Mouse (Mus musculus): ENCODE measurements around the gene Rmnd5b. TPM values are rescaled to one million over a fixed set of nuclear protein-coding genes. Genes with fewer than 3 reads are reported as not detected.

Gene Rmnd5b
- polyA plus RNA-seq, 1 experiment from 2014 or later: 53.8 TPM

- Histone ChIP-seq H3K9me3 (replicated peaks) (no peaks in the 10 kb centered on the region), H3K9ac (no peak overlapping the region), H3K4me2 (no peak overlapping the region), H3K36me3 (ENCODE audit: poor library complexity, severe bottlenecking) (0 out of 2 replicates have a peak, but pooled peaks cover 3% of the 10 kb centered on the region), H3K27ac (no peak overlapping the region), H3K4me1 (peaks cover 30% of the 10 kb centered on the region), H3K27me3 (peaks cover 24% of the 10 kb centered on the region), H3K4me3 (no peak overlapping the region)
- no peak for ATAC-seq
- 86% methylated on average over 15 of the region's 15 CpGs for WGBS
These were observed 11.3 kb upstream of the Rmnd5b start for GRCm38 (mm10) chr11:51646751-51647667.

GRCm38 (mm10) chr11:51646245-51646644 lies 10.5 kb upstream of the Rmnd5b start:
- Histone ChIP-seq H3K9ac (no peak overlapping the region), H3K27ac (no peak overlapping the region), H3K4me1 (peaks cover 30% of the 10 kb centered on the region), H3K4me2 (no peak overlapping the region), H3K27me3 (peaks cover 24% of the 10 kb centered on the region), H3K36me3 (ENCODE audit: poor library complexity, severe bottlenecking) (0 out of 2 replicates have a peak, but pooled peaks cover 3% of the 10 kb centered on the region), H3K9me3 (replicated peaks) (no peaks in the 10 kb centered on the region), H3K4me3 (no peak overlapping the region)
- ATAC-seq: no peak
- 90% methylated on average over 7 of the region's 7 CpGs for WGBS

GRCm38 (mm10) chr11:51645293-51645692 lies 9.6 kb upstream of the Rmnd5b start:
- Histone ChIP-seq H3K4me1 (peaks cover 21% of the 10 kb centered on the region), H3K4me2 (no peak overlapping the region), H3K9ac (no peak overlapping the region), H3K36me3 (ENCODE audit: poor library complexity, severe bottlenecking) (0 out of 2 replicates have a peak, but pooled peaks cover 3% of the 10 kb centered on the region), H3K4me3 (no peak overlapping the region), H3K27ac (no peak overlapping the region), H3K27me3 (peaks cover 15% of the 10 kb centered on the region), H3K9me3 (replicated peaks) (no peaks in the 10 kb centered on the region)
- ATAC-seq: no peak
- WGBS: 82% methylated on average over 13 of the region's 13 CpGs

GRCm38 (mm10) chr11:51644217-51644616 lies 8.5 kb upstream of the Rmnd5b start:
- Histone ChIP-seq H3K36me3 (ENCODE audit: poor library complexity, severe bottlenecking) (0 out of 2 replicates have a peak, but pooled peaks cover 3% of the 10 kb centered on the region), H3K27me3 (peaks cover 4% of the 10 kb centered on the region), H3K4me2 (no peak overlapping the region), H3K27ac (no peak overlapping the region), H3K4me3 (no peak overlapping the region), H3K4me1 (peaks cover 10% of the 10 kb centered on the region), H3K9me3 (replicated peaks) (no peaks in the 10 kb centered on the region), H3K9ac (no peak overlapping the region)
- 79% methylated on average over 16 of the region's 16 CpGs for WGBS
- ATAC-seq: no peak

- Histone ChIP-seq H3K4me2 (no peak overlapping the region), H3K27me3 (no peaks in the 10 kb centered on the region), H3K4me1 (peaks cover 5% of the 10 kb centered on the region), H3K9me3 (replicated peaks) (no peaks in the 10 kb centered on the region), H3K27ac (no peak overlapping the region), H3K4me3 (no peak overlapping the region), H3K36me3 (ENCODE audit: poor library complexity, severe bottlenecking) (0 out of 2 replicates have a peak, but pooled peaks cover 3% of the 10 kb centered on the region), H3K9ac (no peak overlapping the region)
- no peak for ATAC-seq
- WGBS: 62% methylated on average over 15 of the region's 15 CpGs
These were observed 8.1 kb upstream of the Rmnd5b start for GRCm38 (mm10) chr11:51643761-51644160.

- Histone ChIP-seq H3K4me2 (no peak overlapping the region), H3K9ac (no peak overlapping the region), H3K4me1 (no peaks in the 10 kb centered on the region), H3K27ac (no peak overlapping the region), H3K36me3 (ENCODE audit: poor library complexity, severe bottlenecking) (0 out of 2 replicates have a peak, but pooled peaks cover 3% of the 10 kb centered on the region), H3K4me3 (no peak overlapping the region), H3K9me3 (replicated peaks) (no peaks in the 10 kb centered on the region), H3K27me3 (0 out of 2 replicates have a peak, but pooled peaks cover under 1% of the 10 kb centered on the region)
- ATAC-seq: no peak
- WGBS: 88% methylated on average over 9 of the region's 9 CpGs
These were observed 7.5 kb upstream of the Rmnd5b start for GRCm38 (mm10) chr11:51643202-51643601.

GRCm38 (mm10) chr11:51640748-51641147 lies 5.1 kb upstream of the Rmnd5b start:
- Histone ChIP-seq H3K27ac (no peak overlapping the region), H3K9me3 (replicated peaks) (no peaks in the 10 kb centered on the region), H3K4me1 (peaks cover 8% of the 10 kb centered on the region), H3K4me3 (no peak overlapping the region), H3K27me3 (0 out of 2 replicates have a peak, but pooled peaks cover 4% of the 10 kb centered on the region), H3K4me2 (no peak overlapping the region), H3K36me3 (ENCODE audit: poor library complexity, severe bottlenecking) (0 out of 2 replicates have a peak, but pooled peaks cover 3% of the 10 kb centered on the region), H3K9ac (no peak overlapping the region)
- whole genome bisulfite sequencing: 89% methylated on average over 7 of the region's 7 CpGs
- no peak for ATAC-seq

GRCm38 (mm10) chr11:51638497-51638896 lies 2.8 kb upstream of the Rmnd5b start:
- 0 out of 2 replicates have a peak, but pooled peaks cover 4% of the 10 kb centered on the region for H3K27me3 ChIP-seq
- no peak for ATAC-seq
- no peaks in the 10 kb centered on the region for H3K9me3 ChIP-seq (replicated peaks)
- H3K4me1 ChIP-seq: peaks cover 22% of the 10 kb centered on the region
- 79% methylated on average over 5 of the region's 5 CpGs for WGBS
- H3K4me3 ChIP-seq: no peak overlapping the region
- H3K27ac ChIP-seq: no peak overlapping the region
- H3K9ac ChIP-seq: no peak overlapping the region
- H3K4me2 ChIP-seq: peak overlapping the region; percentile 34
- no peaks in the 10 kb centered on the region for H3K36me3 ChIP-seq (ENCODE audit: poor library complexity, severe bottlenecking)

- H3K36me3 ChIP-seq (ENCODE audit: poor library complexity, severe bottlenecking): no peaks in the 10 kb centered on the region
- peaks cover 22% of the 10 kb centered on the region for H3K4me1 ChIP-seq
- H3K9me3 ChIP-seq (replicated peaks): no peaks in the 10 kb centered on the region
- 2% methylated on average over 17 of the region's 17 CpGs for WGBS
- H3K27me3 ChIP-seq: 0 out of 2 replicates have a peak, but pooled peaks cover 4% of the 10 kb centered on the region
- ATAC-seq: no peak
- H3K9ac ChIP-seq: 0 out of 2 replicates have a peak overlapping the region, but pooled peaks have one; percentile 10
- no peak overlapping the region for H3K27ac ChIP-seq
- peak overlapping the region; percentile 34 for H3K4me2 ChIP-seq
- H3K4me3 ChIP-seq: no peak overlapping the region
These were observed 2.3 kb upstream of the Rmnd5b start for GRCm38 (mm10) chr11:51637971-51638414.

GRCm38 (mm10) chr11:51636323-51636684 lies 608 bp upstream of the Rmnd5b start:
- H3K27me3 ChIP-seq: 0 out of 2 replicates have a peak, but pooled peaks cover 4% of the 10 kb centered on the region
- peaks cover 22% of the 10 kb centered on the region for H3K4me1 ChIP-seq
- peak overlapping the region; percentile 74 for H3K9ac ChIP-seq
- H3K4me2 ChIP-seq: peak overlapping the region; percentile 78
- peak; percentile 41; the same call in 1 of the 2 replicates for ATAC-seq
- peak overlapping the region; percentile 78 for H3K4me3 ChIP-seq
- H3K36me3 ChIP-seq (ENCODE audit: poor library complexity, severe bottlenecking): no peaks in the 10 kb centered on the region
- 4% methylated on average over 6 of the region's 6 CpGs for WGBS
- H3K9me3 ChIP-seq (replicated peaks): no peaks in the 10 kb centered on the region
- peak overlapping the region; percentile 82 for H3K27ac ChIP-seq

- WGBS: 18% methylated on average over 6 of the region's 6 CpGs
- peaks cover 22% of the 10 kb centered on the region for H3K4me1 ChIP-seq
- 0 out of 2 replicates have a peak, but pooled peaks cover 4% of the 10 kb centered on the region for H3K27me3 ChIP-seq
- peak overlapping the region; percentile 74 for H3K9ac ChIP-seq
- H3K4me3 ChIP-seq: peak overlapping the region; percentile 78
- peak overlapping the region; percentile 82; the same call in 1 of the 2 replicates for H3K27ac ChIP-seq
- H3K36me3 ChIP-seq (ENCODE audit: poor library complexity, severe bottlenecking): 0 out of 2 replicates have a peak, but pooled peaks cover 3% of the 10 kb centered on the region
- no peaks in the 10 kb centered on the region for H3K9me3 ChIP-seq (replicated peaks)
- peak overlapping the region; percentile 78 for H3K4me2 ChIP-seq
- peak; percentile 7; the same call in 1 of the 2 replicates for ATAC-seq
These were observed 570 bp downstream of the Rmnd5b start for GRCm38 (mm10) chr11:51635127-51635524.

GRCm38 (mm10) chr11:51633721-51634120 lies 2.0 kb downstream of the Rmnd5b start:
- no peak for ATAC-seq
- peaks cover 13% of the 10 kb centered on the region for H3K36me3 ChIP-seq (ENCODE audit: poor library complexity, severe bottlenecking)
- H3K27me3 ChIP-seq: 0 out of 2 replicates have a peak, but pooled peaks cover 4% of the 10 kb centered on the region
- no peak overlapping the region for H3K4me2 ChIP-seq
- peaks cover 22% of the 10 kb centered on the region for H3K4me1 ChIP-seq
- no peaks in the 10 kb centered on the region for H3K9me3 ChIP-seq (replicated peaks)
- no peak overlapping the region for H3K9ac ChIP-seq
- H3K27ac ChIP-seq: no peak overlapping the region
- 98% methylated on average over 3 of the region's 3 CpGs for WGBS
- H3K4me3 ChIP-seq: no peak overlapping the region
